Comparison of ENCODE assay signal across 7 mouse cellular contexts in the genomic region with DNA sequence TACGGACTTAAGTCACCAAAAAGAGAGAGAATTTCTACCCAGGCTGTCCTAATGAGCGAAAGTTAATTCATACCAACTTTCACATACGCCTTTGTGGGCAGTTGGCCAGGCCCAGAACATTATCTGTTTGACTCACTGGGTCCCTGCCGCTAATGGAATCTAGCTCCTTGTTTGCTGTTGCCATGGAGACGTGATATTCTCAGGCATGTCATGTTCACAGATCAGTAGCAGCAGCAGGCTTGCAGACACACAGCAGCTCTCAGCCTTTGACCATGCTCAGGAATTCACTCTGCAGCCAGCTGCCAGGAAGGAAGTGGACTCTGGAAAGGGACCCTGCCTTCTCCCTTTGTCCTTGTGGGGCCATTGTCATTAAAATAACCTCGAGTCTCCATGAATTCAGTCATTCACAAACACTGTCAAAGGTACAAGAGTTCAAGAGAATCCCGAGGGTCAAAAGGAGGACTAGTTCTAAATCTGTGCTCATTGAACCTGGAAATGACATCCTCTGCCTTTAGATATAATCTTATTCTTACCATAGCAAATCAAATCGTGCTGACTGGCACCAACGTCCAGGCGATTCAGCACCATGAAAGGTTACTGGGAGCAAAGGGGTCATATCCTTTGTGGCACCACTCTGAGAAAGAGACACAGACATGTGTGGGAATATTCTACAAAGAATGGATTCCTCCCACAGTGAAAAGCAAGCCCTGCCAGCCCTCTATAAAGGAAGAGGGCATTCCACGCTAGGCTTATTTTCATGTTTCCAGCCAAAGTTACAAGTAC.
DNase-seq lines count a peak whose midpoint lies in the region; ATAC-seq lines count a peak whose summit lies in the region.

No protein-coding gene starts in this region.

- no peaks in the 10 kb centered on the region for H3K9me3 ChIP-seq in embryonic facial prominence, embryonic 12.5 days
- no peaks in the 10 kb centered on the region for H3K9me3 ChIP-seq in heart, embryonic 16.5 days (replicated peaks; ENCODE audit: control insufficient read depth, low read length)
- H3K9me3 ChIP-seq in liver, embryonic 12.5 days (replicated peaks), result no peaks in the 10 kb centered on the region
- no peaks in the 10 kb centered on the region for H3K9me3 ChIP-seq in neural tube, embryonic 12.5 days

- no peaks in the 10 kb centered on the region for H3K27me3 ChIP-seq in embryonic facial prominence, embryonic 12.5 days
- no peaks in the 10 kb centered on the region for H3K27me3 ChIP-seq in heart, embryonic 16.5 days (ENCODE audit: control insufficient read depth, insufficient read depth, low read length)
- H3K27me3 ChIP-seq in liver, embryonic 12.5 days (replicated peaks), result no peaks in the 10 kb centered on the region
- no peaks in the 10 kb centered on the region for H3K27me3 ChIP-seq in neural tube, embryonic 12.5 days (replicated peaks)

- no peak overlapping the region for H3K9ac ChIP-seq in embryonic facial prominence, embryonic 12.5 days
- no peak overlapping the region for H3K9ac ChIP-seq in heart, embryonic 16.5 days (ENCODE audit: low read length)
- no peak overlapping the region for H3K9ac ChIP-seq in liver, embryonic 12.5 days
- no peak overlapping the region for H3K9ac ChIP-seq in neural tube, embryonic 12.5 days

- H3K4me2 ChIP-seq in embryonic facial prominence, embryonic 12.5 days (replicated peaks), result no peak overlapping the region
- H3K4me2 ChIP-seq in heart, embryonic 16.5 days (ENCODE audit: low read depth, low read length), result peak overlapping the region; percentile 35
- H3K4me2 ChIP-seq in liver, embryonic 12.5 days, result no peak overlapping the region
- H3K4me2 ChIP-seq in neural tube, embryonic 12.5 days (replicated peaks), result peak overlapping the region; percentile 28

- 16% methylated on average over 11 of the region's 11 CpGs for WGBS in embryonic facial prominence, embryonic 12.5 days
- WGBS in heart, embryonic 16.5 days, result 10% methylated on average over 11 of the region's 11 CpGs
- 26% methylated on average over 11 of the region's 11 CpGs for WGBS in liver, embryonic 12.5 days (ENCODE audit: insufficient replicate concordance)
- 8% methylated on average over 11 of the region's 11 CpGs for WGBS in neural tube, embryonic 12.5 days

- ATAC-seq in embryonic facial prominence, embryonic 12.5 days (ENCODE audit: insufficient number of reproducible peaks, insufficient read depth, low FRiP score, low TSS enrichment), result peak; percentile 77; the same call in 1 of the 2 replicates
- peak; percentile 95 for ATAC-seq in heart, embryonic 16.5 days (replicated peaks; ENCODE audit: extremely low read depth, insufficient read depth, low FRiP score)
- peak; percentile 58 for ATAC-seq in liver, embryonic 12.5 days
- ATAC-seq in neural tube, embryonic 12.5 days (ENCODE audit: low FRiP score, low read depth), result peak; percentile 93

- H3K4me3 ChIP-seq in embryonic facial prominence, embryonic 12.5 days, result no peak overlapping the region
- H3K4me3 ChIP-seq in heart, embryonic 16.5 days (ENCODE audit: low read length), result no peak overlapping the region
- H3K4me3 ChIP-seq in liver, embryonic 12.5 days, result no peak overlapping the region
- no peak overlapping the region for H3K4me3 ChIP-seq in neural tube, embryonic 12.5 days

- peaks cover 20% of the 10 kb centered on the region for H3K4me1 ChIP-seq in embryonic facial prominence, embryonic 12.5 days
- peaks cover 16% of the 10 kb centered on the region for H3K4me1 ChIP-seq in heart, embryonic 16.5 days (ENCODE audit: control insufficient read depth, insufficient read depth, low read length)
- H3K4me1 ChIP-seq in liver, embryonic 12.5 days, result no peaks in the 10 kb centered on the region
- H3K4me1 ChIP-seq in neural tube, embryonic 12.5 days, result peaks cover 14% of the 10 kb centered on the region

- no peaks in the 10 kb centered on the region for H3K36me3 ChIP-seq in embryonic facial prominence, embryonic 12.5 days
- H3K36me3 ChIP-seq in heart, embryonic 16.5 days (ENCODE audit: control insufficient read depth, insufficient read depth), result no peaks in the 10 kb centered on the region
- no peaks in the 10 kb centered on the region for H3K36me3 ChIP-seq in liver, embryonic 12.5 days
- no peaks in the 10 kb centered on the region for H3K36me3 ChIP-seq in neural tube, embryonic 12.5 days

- peak; percentile 85 to 92 for DNase-seq in adrenal gland, adult (ENCODE audit: inconsistent age in 2 of 2, low spot score in 1 of 2)
- DNase-seq in kidney, postnatal 25 days, result peak; percentile 50 to 68
- DNase-seq in adipocyte (ENCODE audit: low spot score), result no peak

- no peak overlapping the region for H3K27ac ChIP-seq in embryonic facial prominence, embryonic 12.5 days
- peak overlapping the region; percentile 91 for H3K27ac ChIP-seq in heart, embryonic 16.5 days (ENCODE audit: low read length)
- no peak overlapping the region for H3K27ac ChIP-seq in liver, embryonic 12.5 days
- H3K27ac ChIP-seq in neural tube, embryonic 12.5 days, result peak overlapping the region; percentile 59

Comparison
In these comparisons a context has a peak if more than half of its experiments do, and no peak if none do; other contexts are left out.
1. H3K27ac ChIP-seq: peak in heart, embryonic 16.5 days (single experiment) and neural tube, embryonic 12.5 days (single experiment); none in embryonic facial prominence, embryonic 12.5 days (single experiment) and liver, embryonic 12.5 days (single experiment).
2. H3K4me2 ChIP-seq: peak in heart, embryonic 16.5 days (single experiment) and neural tube, embryonic 12.5 days (single experiment); none in embryonic facial prominence, embryonic 12.5 days (single experiment) and liver, embryonic 12.5 days (single experiment).
3. Peak in every context shown above with its lines, with median percentiles within 50 percentile points of each other: ATAC-seq.